Mouse (Mus musculus) kidney, adult 11 months (tissue): ENCODE results near the gene Tgds.
A peak's percentile ranks its signal among the peaks of the same experiment; 100 is the strongest.
"Not testable (repeated sequence)": the region's sequence is repeated elsewhere in the genome, so short reads cannot be mapped to it uniquely, and the experiment has no call there.

Experiments used
- DNase-seq: peaks from one replicate; pipeline ENCODE4 v3.0.0; 2022

Tgds gene

GRCm38 (mm10) chr14:118132642-118132977, at the start of gene Tgds:
Gene Tgds, minus strand, starts transcription at chr14:118132755.
- peak; percentile 99 for DNase-seq

GRCm38 (mm10) chr14:118180711-118181177, 48.2 kb upstream of the Tgds start:
- DNase-seq = peak; percentile 15

- DNase-seq = peak; percentile 34
Observed at GRCm38 (mm10) chr14:118180117-118180557, 47.6 kb upstream of the Tgds start.

- no peak for DNase-seq
Observed at GRCm38 (mm10) chr14:118179701-118180100, 47.1 kb upstream of the Tgds start.

GRCm38 (mm10) chr14:118179251-118179650, 46.7 kb upstream of the Tgds start:
- no peak for DNase-seq

GRCm38 (mm10) chr14:118175694-118176085, 43.1 kb upstream of the Tgds start:
- DNase-seq = no peak

- DNase-seq = no peak
Observed at GRCm38 (mm10) chr14:118175071-118175693, 42.6 kb upstream of the Tgds start.

GRCm38 (mm10) chr14:118173590-118174203, 41.1 kb upstream of the Tgds start:
- no peak for DNase-seq

GRCm38 (mm10) chr14:118168776-118169175, 36.2 kb upstream of the Tgds start:
- DNase-seq = no peak

GRCm38 (mm10) chr14:118162640-118163039, 30.1 kb upstream of the Tgds start:
- DNase-seq = no peak

- DNase-seq = no peak
Observed at GRCm38 (mm10) chr14:118161751-118162150, 29.2 kb upstream of the Tgds start.

GRCm38 (mm10) chr14:118157146-118157545, 24.6 kb upstream of the Tgds start:
- DNase-seq = no peak

- DNase-seq = no peak
Observed at GRCm38 (mm10) chr14:118156740-118157139, 24.2 kb upstream of the Tgds start.

GRCm38 (mm10) chr14:118156056-118156455, 23.5 kb upstream of the Tgds start:
- DNase-seq = not testable (repeated sequence)

- no peak for DNase-seq
Observed at GRCm38 (mm10) chr14:118152294-118152651, 19.7 kb upstream of the Tgds start.

GRCm38 (mm10) chr14:118151651-118152293, 19.2 kb upstream of the Tgds start:
- DNase-seq = no peak

- DNase-seq = no peak
Observed at GRCm38 (mm10) chr14:118150656-118151551, 18.3 kb upstream of the Tgds start.

GRCm38 (mm10) chr14:118148554-118148953, 16.0 kb upstream of the Tgds start:
- no peak for DNase-seq

- no peak for DNase-seq
Observed at GRCm38 (mm10) chr14:118148046-118148445, 15.5 kb upstream of the Tgds start.

- DNase-seq = no peak
Observed at GRCm38 (mm10) chr14:118142283-118142682, 9.7 kb upstream of the Tgds start.

- DNase-seq = peak; percentile 27
Observed at GRCm38 (mm10) chr14:118137487-118137886, 4.9 kb upstream of the Tgds start.

- DNase-seq = peak; percentile 93
Observed at GRCm38 (mm10) chr14:118136744-118137452, 4.3 kb upstream of the Tgds start, which contains the start of gene Gpr180. Gene Gpr180, plus strand, starts transcription at chr14:118137158.
